Mouse (Mus musculus): Measurements from ENCODE around the gene Ptges2.

DNA sequence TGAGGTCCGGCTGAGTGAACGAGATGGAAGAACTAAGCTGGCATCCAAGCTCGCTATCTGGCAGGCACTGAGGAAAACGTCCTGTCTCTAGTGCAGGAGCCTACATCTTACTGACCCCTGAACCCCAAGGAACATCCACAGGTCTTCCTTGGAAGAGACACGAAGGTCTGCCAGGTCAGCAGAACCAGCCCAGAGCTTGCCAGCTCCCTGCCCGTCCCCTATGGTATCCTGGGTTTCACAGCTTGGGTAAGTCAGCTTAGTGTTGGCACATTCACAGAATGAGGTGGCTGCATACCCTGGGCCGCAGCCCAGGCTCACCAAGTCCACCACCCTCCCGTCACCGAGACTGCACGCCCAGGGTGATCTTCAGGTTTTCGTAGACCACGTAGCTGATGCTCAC, 20.1 kb downstream of the Ptges2 start:
- no peak for TF ChIP-seq CTCF (IDR thresholded peaks at IDR 0.05; ENCODE audit: low read depth)
- no peak for TF ChIP-seq EP300 (IDR thresholded peaks at IDR 0.05; ENCODE audit: low read depth)
